Mouse (Mus musculus): ENCODE results near the gene D430041D05Rik.

The D430041D05Rik gene

GRCm38 (mm10) chr2:104335824-104336223, 75.0 kb downstream of the D430041D05Rik start:
- no peak for DNase-seq

- no peak for DNase-seq
These were observed 76.9 kb downstream of the D430041D05Rik start for GRCm38 (mm10) chr2:104333952-104334351.

- no peak for DNase-seq
These were observed 78.1 kb downstream of the D430041D05Rik start for GRCm38 (mm10) chr2:104332707-104333106.

- no peak for DNase-seq
These were observed 79.6 kb downstream of the D430041D05Rik start for GRCm38 (mm10) chr2:104331261-104331660.

- DNase-seq = no peak
These were observed 83.6 kb downstream of the D430041D05Rik start for GRCm38 (mm10) chr2:104327116-104327794.

GRCm38 (mm10) chr2:104323773-104324172, 87.0 kb downstream of the D430041D05Rik start:
- DNase-seq = no peak

- DNase-seq = no peak
These were observed 87.5 kb downstream of the D430041D05Rik start for GRCm38 (mm10) chr2:104323351-104323750.

GRCm38 (mm10) chr2:104320061-104320624, 90.7 kb downstream of the D430041D05Rik start:
- no peak for DNase-seq

GRCm38 (mm10) chr2:104319443-104319842, 91.4 kb downstream of the D430041D05Rik start:
- DNase-seq = no peak

GRCm38 (mm10) chr2:104318881-104319280, 91.9 kb downstream of the D430041D05Rik start:
- no peak for DNase-seq

- no peak for DNase-seq
These were observed 92.6 kb downstream of the D430041D05Rik start for GRCm38 (mm10) chr2:104318259-104318658.

GRCm38 (mm10) chr2:104317631-104318030, 93.2 kb downstream of the D430041D05Rik start:
- no peak for DNase-seq

- no peak for DNase-seq
These were observed 94.3 kb downstream of the D430041D05Rik start for GRCm38 (mm10) chr2:104316483-104316882.

GRCm38 (mm10) chr2:104313246-104313645, 97.6 kb downstream of the D430041D05Rik start:
- DNase-seq = no peak

- peak; percentile 2 for DNase-seq
These were observed 103.7 kb downstream of the D430041D05Rik start for GRCm38 (mm10) chr2:104307102-104307501.

GRCm38 (mm10) chr2:104305722-104306121, 105.1 kb downstream of the D430041D05Rik start:
- DNase-seq = no peak

GRCm38 (mm10) chr2:104299912-104300311, 110.9 kb downstream of the D430041D05Rik start:
- DNase-seq = no peak

GRCm38 (mm10) chr2:104299160-104299559, 111.7 kb downstream of the D430041D05Rik start:
- peak; percentile 80 for DNase-seq

GRCm38 (mm10) chr2:104286821-104287220, 124.0 kb downstream of the D430041D05Rik start:
- DNase-seq = no peak

GRCm38 (mm10) chr2:104283401-104283955, 127.3 kb downstream of the D430041D05Rik start:
- no peak for DNase-seq

GRCm38 (mm10) chr2:104282835-104283234, 128.0 kb downstream of the D430041D05Rik start:
- no peak for DNase-seq

- no peak for DNase-seq
These were observed 143.8 kb downstream of the D430041D05Rik start for GRCm38 (mm10) chr2:104267049-104267448.

GRCm38 (mm10) chr2:104261741-104262067, 149.1 kb downstream of the D430041D05Rik start:
- no peak for DNase-seq
